Mouse (Mus musculus) 3134 (cell line): Measurements from ENCODE around the gene Ophn1.

Experiments
- DNase-seq: peaks from one replicate; pipeline ENCODE4 v3.0.0-alpha.2; 2011; ENCODE audit warnings: low spot score; ENCODE audit not compliant: insufficient read length; ENCODE audit errors: extremely low read depth

The Ophn1 gene

GRCm38 (mm10) chrX:98835989-98836388, 54.8 kb downstream of the Ophn1 start:
- DNase-seq, result no peak

- DNase-seq, result no peak
Measured at GRCm38 (mm10) chrX:98803813-98804212, 87.0 kb downstream of the Ophn1 start.

- no peak for DNase-seq
Measured at GRCm38 (mm10) chrX:98774247-98774950, 116.4 kb downstream of the Ophn1 start.

- no peak for DNase-seq
Measured at GRCm38 (mm10) chrX:98755089-98755488, 135.7 kb downstream of the Ophn1 start.

GRCm38 (mm10) chrX:98751279-98751817, 139.5 kb downstream of the Ophn1 start:
- peak; percentile 44 for DNase-seq

- DNase-seq, result no peak
Measured at GRCm38 (mm10) chrX:98736758-98737157, 154.1 kb downstream of the Ophn1 start.

- DNase-seq, result no peak
Measured at GRCm38 (mm10) chrX:98722991-98723390, 167.8 kb downstream of the Ophn1 start.

- no peak for DNase-seq
Measured at GRCm38 (mm10) chrX:98707766-98708165, 183.1 kb downstream of the Ophn1 start.

GRCm38 (mm10) chrX:98701635-98702034, 189.2 kb downstream of the Ophn1 start:
- DNase-seq, result peak; percentile 14

- no peak for DNase-seq
Measured at GRCm38 (mm10) chrX:98682603-98683002, 208.2 kb downstream of the Ophn1 start.

GRCm38 (mm10) chrX:98681281-98681680, 209.5 kb downstream of the Ophn1 start:
- no peak for DNase-seq

GRCm38 (mm10) chrX:98670988-98671387, 219.8 kb downstream of the Ophn1 start:
- DNase-seq, result no peak

- DNase-seq, result no peak
Measured at GRCm38 (mm10) chrX:98651431-98651830, 239.4 kb downstream of the Ophn1 start.

- DNase-seq, result no peak
Measured at GRCm38 (mm10) chrX:98628666-98629404, 262.0 kb downstream of the Ophn1 start.

GRCm38 (mm10) chrX:98618865-98619264, 272.0 kb downstream of the Ophn1 start:
- DNase-seq, result no peak

- no peak for DNase-seq
Measured at GRCm38 (mm10) chrX:98617426-98617825, 273.4 kb downstream of the Ophn1 start.

- DNase-seq, result no peak
Measured at GRCm38 (mm10) chrX:98574201-98574600, 316.6 kb downstream of the Ophn1 start.

- DNase-seq, result no peak
Measured at GRCm38 (mm10) chrX:98546458-98546857, 344.4 kb downstream of the Ophn1 start.

- DNase-seq, result no peak
Measured at GRCm38 (mm10) chrX:98515329-98515728, 375.5 kb downstream of the Ophn1 start.

GRCm38 (mm10) chrX:98514359-98514904, 376.4 kb downstream of the Ophn1 start:
- DNase-seq, result no peak
